Mouse (Mus musculus): ENCODE measurements around the gene Itgb1bp1. TPM values are rescaled to one million over a fixed set of nuclear protein-coding genes. Genes with fewer than 3 reads are reported as not detected.

Itgb1bp1 gene
- total RNA-seq, 1 experiment = 24.3 TPM

DNA sequence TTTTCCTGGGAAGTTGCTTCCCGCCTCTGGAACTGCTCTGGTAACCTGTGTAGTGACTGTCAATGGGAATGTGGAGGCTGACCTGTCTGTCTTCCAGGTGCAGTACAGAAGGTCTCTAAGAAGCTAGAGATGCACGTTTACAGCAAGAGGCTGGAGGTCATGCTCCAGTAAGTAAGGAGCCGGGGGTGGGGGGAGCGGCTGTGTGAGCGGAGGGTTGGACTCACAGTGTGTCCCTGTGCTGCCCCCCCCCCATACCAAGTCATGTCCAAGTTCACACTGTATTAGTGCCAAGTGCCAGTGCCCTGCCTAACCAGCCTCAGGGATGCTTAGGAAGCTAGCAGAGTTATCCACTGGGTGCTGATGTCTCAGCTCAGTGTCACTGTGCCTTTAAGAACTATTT is 26.1 kb upstream of the Itgb1bp1 start:
- in situ Hi-C loops (cut with MboI; ENCODE audit: low sequenced_read_pairs in 2 of 2, unreplicated experiment in 2 of 2) = no loop called here
- Histone ChIP-seq H3K4me3 (ENCODE audit: insufficient read depth in 1 of 2, low read depth in 1 of 2, low read length in 2 of 2, poor library complexity in 1 of 2, severe bottlenecking in 1 of 2) (no peak overlapping the region), H3K27ac (ENCODE audit: insufficient read depth, low read depth, low read length, poor library complexity, severe bottlenecking) (no peak overlapping the region), H3K36me3 (ENCODE audit: control insufficient read depth, insufficient read depth, low read length, poor library complexity, severe bottlenecking) (peaks cover 45% of the 10 kb centered on the region), H3K9ac (ENCODE audit: insufficient read depth, low read depth, low read length, poor library complexity, severe bottlenecking) (no peak overlapping the region), H3K9me3 (ENCODE audit: control insufficient read depth, insufficient read depth, low read depth, low read length) (no peaks in the 10 kb centered on the region), H3K4me1 (ENCODE audit: control insufficient read depth in 2 of 2, insufficient read depth in 2 of 2, low read length in 2 of 2, poor library complexity in 1 of 2) (peaks cover 0 to 3% of the 10 kb centered on the region in 2 experiments; a peak in 1 of 4 replicates)
- no peak for TF ChIP-seq MAFK (IDR thresholded peaks at IDR 0.05; ENCODE audit: insufficient read depth, low read depth, low read length)
- TF ChIP-seq CHD2 (IDR thresholded peaks at IDR 0.05; ENCODE audit: low read depth, low read length) = no peak
- TF ChIP-seq ZC3H11A (IDR thresholded peaks at IDR 0.05; ENCODE audit: borderline replicate concordance, low read depth, low read length) = no peak
- TF ChIP-seq HCFC1 (IDR thresholded peaks at IDR 0.05; ENCODE audit: borderline replicate concordance, insufficient read depth, low read length) = no peak
- no peak for TF ChIP-seq ZNF384 (IDR thresholded peaks at IDR 0.05; ENCODE audit: low read depth, low read length)
- DNase-seq (ENCODE audit: low read depth, low spot score) = no peak

DNA sequence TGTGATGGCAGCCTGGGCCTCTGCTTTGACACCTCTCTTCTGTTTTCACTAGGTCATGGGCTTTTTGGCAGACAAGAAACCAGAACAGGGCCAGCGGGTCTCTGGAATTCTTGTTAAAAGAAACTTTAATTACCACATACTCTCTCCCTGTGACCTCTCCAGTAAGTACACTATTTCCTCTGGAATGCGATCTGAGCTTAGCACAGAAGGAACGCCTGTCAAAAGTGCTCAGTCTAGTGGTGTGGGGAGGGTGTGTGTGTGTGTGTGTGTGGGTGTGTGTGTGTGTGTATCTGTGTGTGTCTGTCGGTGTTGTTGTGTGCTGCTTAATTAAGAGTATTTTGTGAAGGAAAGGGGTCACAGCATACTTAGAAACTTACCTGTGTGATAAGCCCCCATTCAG is 20.6 kb upstream of the Itgb1bp1 start:
- no peaks in the 10 kb centered on the region for H3K9me3 ChIP-seq (ENCODE audit: control insufficient read depth, insufficient read depth, low read depth, low read length)
- no peak overlapping the region for H3K4me3 ChIP-seq (ENCODE audit: insufficient read depth in 1 of 2, low read depth in 1 of 2, low read length in 2 of 2, poor library complexity in 1 of 2, severe bottlenecking in 1 of 2)
- TF ChIP-seq MAFK (IDR thresholded peaks at IDR 0.05; ENCODE audit: insufficient read depth, low read depth, low read length) (no peak), HCFC1 (IDR thresholded peaks at IDR 0.05; ENCODE audit: borderline replicate concordance, insufficient read depth, low read length) (no peak), ZNF384 (IDR thresholded peaks at IDR 0.05; ENCODE audit: low read depth, low read length) (no peak), CHD2 (IDR thresholded peaks at IDR 0.05; ENCODE audit: low read depth, low read length) (no peak), ZC3H11A (IDR thresholded peaks at IDR 0.05; ENCODE audit: borderline replicate concordance, low read depth, low read length) (no peak)
- no peak for DNase-seq (ENCODE audit: low read depth, low spot score)
- no peak overlapping the region for H3K27ac ChIP-seq (ENCODE audit: insufficient read depth, low read depth, low read length, poor library complexity, severe bottlenecking)
- H3K9ac ChIP-seq (ENCODE audit: insufficient read depth, low read depth, low read length, poor library complexity, severe bottlenecking) = no peak overlapping the region
- in situ Hi-C loops (cut with MboI; ENCODE audit: low sequenced_read_pairs in 2 of 2, unreplicated experiment in 2 of 2) = no loop called here
- no peaks in the 10 kb centered on the region for H3K4me1 ChIP-seq (ENCODE audit: control insufficient read depth in 2 of 2, insufficient read depth in 2 of 2, low read length in 2 of 2, poor library complexity in 1 of 2)
- peaks cover 61% of the 10 kb centered on the region for H3K36me3 ChIP-seq (ENCODE audit: control insufficient read depth, insufficient read depth, low read length, poor library complexity, severe bottlenecking)

DNA sequence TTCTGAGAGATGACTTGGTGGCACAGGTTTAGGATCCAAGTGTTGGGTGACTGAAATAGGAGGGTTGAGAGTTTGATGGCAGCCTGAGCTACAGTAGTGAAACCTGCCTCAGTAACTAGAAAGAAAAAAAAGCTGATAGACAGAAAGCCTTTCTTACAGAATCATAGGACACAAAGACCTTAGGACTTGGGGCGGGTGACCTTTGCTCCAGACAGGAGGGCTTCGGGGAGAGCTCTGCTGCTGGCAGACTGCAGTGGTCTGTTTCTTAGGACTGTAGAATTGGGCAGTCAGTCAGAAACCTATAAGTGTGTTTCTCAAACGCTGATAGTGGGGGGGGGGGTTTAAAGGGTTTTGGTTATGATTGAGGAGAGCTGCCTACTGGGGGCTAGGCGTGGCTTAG is 19.7 kb upstream of the Itgb1bp1 start:
- Histone ChIP-seq H3K9ac (ENCODE audit: insufficient read depth, low read depth, low read length, poor library complexity, severe bottlenecking) (no peak overlapping the region), H3K27ac (ENCODE audit: insufficient read depth, low read depth, low read length, poor library complexity, severe bottlenecking) (no peak overlapping the region), H3K4me1 (ENCODE audit: control insufficient read depth in 2 of 2, insufficient read depth in 2 of 2, low read length in 2 of 2, poor library complexity in 1 of 2) (no peaks in the 10 kb centered on the region), H3K36me3 (ENCODE audit: control insufficient read depth, insufficient read depth, low read length, poor library complexity, severe bottlenecking) (peaks cover 61% of the 10 kb centered on the region), H3K9me3 (ENCODE audit: control insufficient read depth, insufficient read depth, low read depth, low read length) (no peaks in the 10 kb centered on the region), H3K4me3 (ENCODE audit: insufficient read depth in 1 of 2, low read depth in 1 of 2, low read length in 2 of 2, poor library complexity in 1 of 2, severe bottlenecking in 1 of 2) (no peak overlapping the region)
- in situ Hi-C loops (cut with MboI; ENCODE audit: low sequenced_read_pairs in 2 of 2, unreplicated experiment in 2 of 2) = no loop called here
- TF ChIP-seq ZC3H11A (IDR thresholded peaks at IDR 0.05; ENCODE audit: borderline replicate concordance, low read depth, low read length) (no peak), ZNF384 (IDR thresholded peaks at IDR 0.05; ENCODE audit: low read depth, low read length) (no peak), CHD2 (IDR thresholded peaks at IDR 0.05; ENCODE audit: low read depth, low read length) (no peak), MAFK (IDR thresholded peaks at IDR 0.05; ENCODE audit: insufficient read depth, low read depth, low read length) (no peak)
- DNase-seq (ENCODE audit: low read depth, low spot score) = no peak

DNA sequence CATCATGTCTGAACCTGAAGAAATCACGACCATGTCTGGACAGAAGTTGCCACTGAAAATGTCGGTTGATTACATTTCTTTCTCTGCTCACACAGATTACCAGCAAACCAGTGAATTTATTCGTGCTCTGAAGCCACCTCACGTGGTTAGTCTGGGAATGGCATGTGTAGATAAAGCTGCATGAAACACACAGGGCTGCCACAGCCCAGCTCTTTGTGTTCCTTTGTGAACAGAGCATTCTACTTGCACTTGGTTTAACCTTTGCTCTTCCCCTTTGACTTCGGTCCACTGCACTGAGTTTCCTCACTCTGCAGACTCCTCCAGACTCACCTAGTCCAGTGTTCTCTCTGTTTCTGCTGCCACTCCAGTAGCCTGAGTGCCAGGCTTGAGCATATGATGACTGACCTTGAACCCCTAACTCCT is 16.3 kb upstream of the Itgb1bp1 start:
- peaks cover 52% of the 10 kb centered on the region for H3K36me3 ChIP-seq (ENCODE audit: control insufficient read depth, insufficient read depth, low read length, poor library complexity, severe bottlenecking)
- no peak for TF ChIP-seq ZC3H11A (IDR thresholded peaks at IDR 0.05; ENCODE audit: borderline replicate concordance, low read depth, low read length)
- TF ChIP-seq MAFK (IDR thresholded peaks at IDR 0.05; ENCODE audit: insufficient read depth, low read depth, low read length) = no peak
- no peak for TF ChIP-seq ZNF384 (IDR thresholded peaks at IDR 0.05; ENCODE audit: low read depth, low read length)
- TF ChIP-seq HCFC1 (IDR thresholded peaks at IDR 0.05; ENCODE audit: borderline replicate concordance, insufficient read depth, low read length) = no peak
- TF ChIP-seq CHD2 (IDR thresholded peaks at IDR 0.05; ENCODE audit: low read depth, low read length) = no peak
- no peak overlapping the region for H3K9ac ChIP-seq (ENCODE audit: insufficient read depth, low read depth, low read length, poor library complexity, severe bottlenecking)
- H3K4me1 ChIP-seq (ENCODE audit: control insufficient read depth in 2 of 2, insufficient read depth in 2 of 2, low read length in 2 of 2, poor library complexity in 1 of 2) = no peaks in the 10 kb centered on the region
- in situ Hi-C loops (cut with MboI; ENCODE audit: low sequenced_read_pairs in 2 of 2, unreplicated experiment in 2 of 2) = no loop called here
- H3K9me3 ChIP-seq (ENCODE audit: control insufficient read depth, insufficient read depth, low read depth, low read length) = no peaks in the 10 kb centered on the region
- no peak overlapping the region for H3K27ac ChIP-seq (ENCODE audit: insufficient read depth, low read depth, low read length, poor library complexity, severe bottlenecking)
- DNase-seq (ENCODE audit: low read depth, low spot score) = no peak
- no peak overlapping the region for H3K4me3 ChIP-seq (ENCODE audit: insufficient read depth in 1 of 2, low read depth in 1 of 2, low read length in 2 of 2, poor library complexity in 1 of 2, severe bottlenecking in 1 of 2)

DNA sequence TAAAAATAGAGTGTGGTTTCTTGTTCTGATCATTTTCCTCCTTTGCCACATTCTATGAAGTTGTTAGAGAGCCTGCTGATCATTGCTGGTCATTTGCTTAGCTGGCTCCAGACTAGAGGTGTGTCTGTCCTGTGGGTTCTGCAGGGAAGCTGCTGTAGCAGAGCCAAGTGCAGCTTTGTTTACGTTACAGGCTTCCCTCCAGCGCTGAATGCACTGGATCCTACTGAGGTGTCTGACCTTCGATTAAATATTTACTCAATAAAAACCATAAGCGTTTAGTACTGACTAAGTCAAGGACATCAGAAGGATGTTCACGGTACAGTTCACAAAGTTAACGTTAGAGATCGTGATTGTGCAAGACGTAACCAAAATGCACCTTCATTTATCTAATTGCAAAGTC is 15.8 kb upstream of the Itgb1bp1 start:
- no peaks in the 10 kb centered on the region for H3K9me3 ChIP-seq (ENCODE audit: control insufficient read depth, insufficient read depth, low read depth, low read length)
- no peak overlapping the region for H3K27ac ChIP-seq (ENCODE audit: insufficient read depth, low read depth, low read length, poor library complexity, severe bottlenecking)
- TF ChIP-seq MAFK (IDR thresholded peaks at IDR 0.05; ENCODE audit: insufficient read depth, low read depth, low read length) (no peak), ZNF384 (IDR thresholded peaks at IDR 0.05; ENCODE audit: low read depth, low read length) (no peak)
- H3K4me3 ChIP-seq (ENCODE audit: insufficient read depth in 1 of 2, low read depth in 1 of 2, low read length in 2 of 2, poor library complexity in 1 of 2, severe bottlenecking in 1 of 2) = no peak overlapping the region
- no peak for DNase-seq (ENCODE audit: low read depth, low spot score)
- in situ Hi-C loops (cut with MboI; ENCODE audit: low sequenced_read_pairs in 2 of 2, unreplicated experiment in 2 of 2) = no loop called here
- peaks cover 53% of the 10 kb centered on the region for H3K36me3 ChIP-seq (ENCODE audit: control insufficient read depth, insufficient read depth, low read length, poor library complexity, severe bottlenecking)
- H3K4me1 ChIP-seq (ENCODE audit: control insufficient read depth in 2 of 2, insufficient read depth in 2 of 2, low read length in 2 of 2, poor library complexity in 1 of 2) = no peaks in the 10 kb centered on the region
- H3K9ac ChIP-seq (ENCODE audit: insufficient read depth, low read depth, low read length, poor library complexity, severe bottlenecking) = no peak overlapping the region
